Mouse (Mus musculus) hindlimb bud, embryonic 11.5 days (tissue): ENCODE measurements at regions not wholly inside any gene's neighbourhood (a gene's known extent, or its start where the extent isn't known, plus 50 kb on each side); places are given as distances from the start of the nearest gene placed in this dataset.
"Not testable (repeated sequence)": the region's sequence is repeated elsewhere in the genome, so short reads cannot be mapped to it uniquely, and the experiment has no call there.

ENCODE experiments used
- DNase-seq: peaks from one replicate; pipeline ENCODE4 v3.0.0-alpha.2; 2012; ENCODE audit warnings: low read depth, low spot score; ENCODE audit errors: extremely low spot score

- DNase-seq, result no peak
Measured at GRCm38 (mm10) chr4:45654019-45654803, 121.9 kb upstream of the Shb start.

- no peak for DNase-seq
Measured at GRCm38 (mm10) chr4:45648884-45649577, 116.8 kb upstream of the Shb start.

GRCm38 (mm10) chr4:45647514-45647913 is 115.2 kb upstream of the Shb start:
- no peak for DNase-seq

GRCm38 (mm10) chr4:45642604-45643003 is 110.3 kb upstream of the Shb start:
- DNase-seq, result no peak

- DNase-seq, result no peak
Measured at GRCm38 (mm10) chr4:45641272-45641671, 109.0 kb upstream of the Shb start.

GRCm38 (mm10) chr4:45640713-45641112 is 108.4 kb upstream of the Shb start:
- no peak for DNase-seq

GRCm38 (mm10) chr4:45639397-45640034 is 107.2 kb upstream of the Shb start:
- DNase-seq, result no peak

GRCm38 (mm10) chr4:45638411-45638810 is 106.1 kb upstream of the Shb start:
- DNase-seq, result no peak

GRCm38 (mm10) chr4:45631276-45632045 is 99.2 kb upstream of the Shb start:
- DNase-seq, result no peak

- no peak for DNase-seq
Measured at GRCm38 (mm10) chr4:45625633-45626032, 93.4 kb upstream of the Shb start.

- no peak for DNase-seq
Measured at GRCm38 (mm10) chr4:45622017-45622416, 89.7 kb upstream of the Shb start.

GRCm38 (mm10) chr4:45617126-45617525 is 84.9 kb upstream of the Shb start:
- DNase-seq, result no peak

- not testable (repeated sequence) for DNase-seq
Measured at GRCm38 (mm10) chr4:45613498-45613897, 81.2 kb upstream of the Shb start.

GRCm38 (mm10) chr4:45612132-45612531 is 79.9 kb upstream of the Shb start:
- no peak for DNase-seq

GRCm38 (mm10) chr4:45610937-45611336 is 78.7 kb upstream of the Shb start:
- no peak for DNase-seq

GRCm38 (mm10) chr4:45606578-45606977 is 74.3 kb upstream of the Shb start:
- no peak for DNase-seq

GRCm38 (mm10) chr4:45605681-45606080 is 73.4 kb upstream of the Shb start:
- DNase-seq, result no peak

- DNase-seq, result no peak
Measured at GRCm38 (mm10) chr4:45604271-45604800, 72.1 kb upstream of the Shb start.

GRCm38 (mm10) chr4:45600520-45600919 is 68.2 kb upstream of the Shb start:
- no peak for DNase-seq

- no peak for DNase-seq
Measured at GRCm38 (mm10) chr4:45593435-45593991, 61.2 kb upstream of the Shb start.

GRCm38 (mm10) chr4:45592766-45593165 is 60.5 kb upstream of the Shb start:
- no peak for DNase-seq
